Mouse (Mus musculus) C2C12 (cell line): ENCODE results near the gene Hoxa10. TPM values are rescaled to one million over a fixed set of nuclear protein-coding genes. Genes with fewer than 3 reads are reported as not detected.

ENCODE experiments used
- H3K27me3 ChIP-seq: one replicate; pipeline ENCODE4 v1.6.1; 2011; ENCODE audit not compliant: control insufficient read depth, insufficient read depth, insufficient read length
- H3K36me3 ChIP-seq: one replicate; pipeline ENCODE4 v1.6.1; 2011; ENCODE audit not compliant: control insufficient read depth, insufficient read depth
- H3K4me3 ChIP-seq: one replicate; pipeline ENCODE4 v1.5.1; 2011; ENCODE audit warnings: mild to moderate bottlenecking, control low read depth; ENCODE audit not compliant: poor library complexity, insufficient read depth, severe bottlenecking
- H3K79me2 ChIP-seq: one replicate; pipeline ENCODE4 v1.6.1; 2011; ENCODE audit not compliant: control insufficient read depth, insufficient read depth
- H3K79me3 ChIP-seq: one replicate; pipeline ENCODE4 v1.6.1; 2011; ENCODE audit warnings: low read depth, control low read depth
- H3ac ChIP-seq: one replicate; pipeline ENCODE3; 2011; ENCODE audit warnings: low read depth; ENCODE audit not compliant: control insufficient read depth, insufficient read length
- CEBPB ChIP-seq: IDR thresholded peaks from one replicate; pipeline ENCODE4 v1.6.1; 2011; ENCODE audit warnings: low read depth, mild to moderate bottlenecking, control low read depth, moderate library complexity
- CTCF ChIP-seq: IDR thresholded peaks from one replicate; pipeline ENCODE4 v1.5.1; 2011; ENCODE audit not compliant: control insufficient read depth, insufficient read depth, insufficient read length
- FOSL1 ChIP-seq: IDR thresholded peaks from one replicate; pipeline ENCODE4 v1.8.0; 2011; ENCODE audit warnings: mild to moderate bottlenecking, low read length; ENCODE audit not compliant: poor library complexity, insufficient read depth, severe bottlenecking
- MAX ChIP-seq: IDR thresholded peaks from one replicate; pipeline ENCODE4 v1.6.1; 2011; ENCODE audit warnings: mild to moderate bottlenecking, control low read depth
- MYOD1 ChIP-seq: IDR thresholded peaks from one replicate; pipeline ENCODE4 v1.6.1; 2011; ENCODE audit warnings: low read depth; ENCODE audit not compliant: control insufficient read depth, insufficient read length
- MYOG ChIP-seq: IDR thresholded peaks from one replicate; pipeline ENCODE4 v1.6.1; 2011; ENCODE audit not compliant: control insufficient read depth, insufficient read length; ENCODE audit errors: extremely low read depth
- USF1 ChIP-seq: IDR thresholded peaks from one replicate; pipeline ENCODE4 v1.6.1; 2011; ENCODE audit warnings: low read depth, mild to moderate bottlenecking, control low read depth, moderate library complexity
- polyA plus RNA-seq: library from polyadenylated mRNA; unstranded; fragments of >200 nt; fragmentation: generic; extraction: Trizol; gene quantifications from one replicate; pipeline ENCODE4 v1.2.1, GENCODE M21; 2012; ENCODE audit warnings: missing spikeins

Gene Hoxa10
- polyA plus RNA-seq, 1 experiment, result 19.8 TPM

DNA sequence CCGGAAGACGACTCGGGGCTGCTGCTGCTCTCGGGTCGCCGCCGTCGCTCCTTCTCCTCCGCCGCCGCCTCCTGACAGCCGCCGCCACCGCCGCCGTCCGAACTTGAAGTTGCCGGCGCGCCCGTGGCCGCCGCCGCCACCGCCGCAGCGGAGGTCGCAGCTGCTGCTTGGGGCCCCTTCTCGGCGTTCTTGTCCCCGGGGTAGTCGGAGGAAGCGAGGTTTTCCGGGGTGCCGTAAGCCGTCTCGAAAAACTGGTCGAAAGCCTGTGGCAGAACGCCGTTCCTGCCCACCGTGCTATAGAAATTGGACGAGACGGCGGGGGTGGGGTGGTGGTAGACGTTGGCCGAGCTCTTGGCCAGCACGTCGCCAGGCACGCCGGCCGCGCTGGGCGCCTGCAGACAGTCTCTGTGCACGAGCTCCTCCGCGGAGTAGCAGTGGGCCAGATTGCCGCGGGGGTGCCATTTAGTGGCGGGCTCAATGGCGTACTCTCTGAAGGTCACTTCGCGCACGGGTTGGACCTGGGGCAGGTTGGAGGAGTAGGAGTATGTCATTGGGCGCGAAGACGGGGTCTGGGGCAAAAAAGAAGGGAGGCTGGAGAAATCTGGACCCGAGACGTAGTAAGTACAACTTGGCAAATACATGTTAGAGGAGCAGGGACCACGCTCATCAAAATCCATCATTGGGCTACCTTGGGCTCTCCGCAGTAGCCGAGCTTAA is 4.5 kb upstream of the Hoxa10 start:
- peak overlapping the region; percentile 91 for H3ac ChIP-seq
- H3K79me3 ChIP-seq, result peaks cover 68% of the 10 kb centered on the region
- peaks cover 13% of the 10 kb centered on the region for H3K36me3 ChIP-seq
- H3K4me3 ChIP-seq, result peak overlapping the region; percentile 75
- TF ChIP-seq USF1 (no peak), CEBPB (no peak), FOSL1 (no peak), MYOD1 (no peak), CTCF (no peak), MAX (no peak), MYOG (no peak)
- no peaks in the 10 kb centered on the region for H3K27me3 ChIP-seq
- H3K79me2 ChIP-seq, result peaks cover 100% of the 10 kb centered on the region

DNA sequence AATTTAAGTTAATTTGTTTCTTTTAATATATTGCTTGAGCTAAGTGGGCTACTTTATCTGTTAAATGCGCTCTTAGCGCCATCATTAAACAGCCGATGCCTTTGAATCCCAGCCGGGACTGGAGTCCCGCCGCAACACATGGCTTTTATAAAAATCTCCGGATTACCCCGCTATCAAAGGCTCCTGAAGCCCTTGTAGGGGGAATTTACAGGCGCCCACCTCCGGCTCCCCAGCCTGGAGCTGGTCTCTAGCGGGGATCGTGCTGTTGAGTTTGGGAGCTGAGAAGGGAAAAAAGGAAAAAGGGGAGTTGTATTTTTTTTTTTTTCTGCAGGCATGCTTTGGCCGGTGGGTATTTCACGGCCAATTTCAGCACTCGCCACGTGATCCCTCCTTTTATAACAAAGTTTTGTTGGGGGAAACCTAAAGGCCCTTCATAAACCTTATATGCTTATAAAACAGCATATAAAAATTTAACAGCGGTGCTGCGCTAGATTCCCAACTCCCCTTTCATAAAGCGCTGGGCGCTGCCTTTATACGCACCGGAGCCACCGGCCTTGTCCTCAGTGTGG is 3.9 kb upstream of the Hoxa10 start:
- peak; percentile 50 for TF ChIP-seq USF1
- TF ChIP-seq MYOD1, result no peak
- Histone ChIP-seq H3K27me3 (no peaks in the 10 kb centered on the region), H3ac (peak overlapping the region; percentile 91), H3K79me2 (peaks cover 100% of the 10 kb centered on the region), H3K79me3 (peaks cover 69% of the 10 kb centered on the region), H3K4me3 (peak overlapping the region; percentile 75), H3K36me3 (peaks cover 8% of the 10 kb centered on the region)

- Histone ChIP-seq H3K27me3 (no peaks in the 10 kb centered on the region), H3K36me3 (peaks cover 8% of the 10 kb centered on the region), H3ac (peak overlapping the region; percentile 66), H3K79me2 (peaks cover 100% of the 10 kb centered on the region), H3K79me3 (peaks cover 70% of the 10 kb centered on the region), H3K4me3 (peak overlapping the region; percentile 75)
- TF ChIP-seq MAX, result no peak
- TF ChIP-seq USF1, result no peak
- TF ChIP-seq FOSL1, result no peak
- TF ChIP-seq MYOD1, result no peak
- TF ChIP-seq MYOG, result no peak
- no peak for TF ChIP-seq CEBPB
- no peak for TF ChIP-seq CTCF
Observed at GRCm38 (mm10) chr6:52243681-52244121, 3.0 kb upstream of the Hoxa10 start.

- Histone ChIP-seq H3ac (no peak overlapping the region), H3K4me3 (no peak overlapping the region), H3K27me3 (no peaks in the 10 kb centered on the region), H3K36me3 (peaks cover 8% of the 10 kb centered on the region), H3K79me3 (peaks cover 75% of the 10 kb centered on the region), H3K79me2 (peaks cover 100% of the 10 kb centered on the region)
- no peak for TF ChIP-seq CEBPB
Observed at GRCm38 (mm10) chr6:52242801-52243332, 2.2 kb upstream of the Hoxa10 start.

GRCm38 (mm10) chr6:52241001-52241621 is 457 bp upstream of the Hoxa10 start:
- H3K27me3 ChIP-seq, result no peaks in the 10 kb centered on the region
- H3K4me3 ChIP-seq, result no peak overlapping the region

More at GRCm38 (mm10) chr6:52241001-52241621, 457 bp upstream of the Hoxa10 start:
- TF ChIP-seq MYOG (no peak), USF1 (no peak)
- Histone ChIP-seq H3ac (no peak overlapping the region), H3K79me2 (peaks cover 100% of the 10 kb centered on the region), H3K36me3 (peaks cover 8% of the 10 kb centered on the region), H3K79me3 (peaks cover 76% of the 10 kb centered on the region)
